Mouse (Mus musculus) embryonic fibroblast, embryonic 13.5 days (primary cell): ENCODE results near the gene Gm20388.

Source experiments
- CTCF ChIP-seq: IDR thresholded peaks from 2 replicates; pipeline ENCODE4 v1.5.1; 2011; ENCODE audit warnings: mild to moderate bottlenecking, control low read depth, low read length, moderate library complexity, borderline replicate concordance; ENCODE audit not compliant: insufficient read depth
- POLR2A ChIP-seq: IDR thresholded peaks from 2 replicates; pipeline ENCODE4 v1.6.1; 2011; ENCODE audit warnings: low read depth, mild to moderate bottlenecking, control low read depth, low read length, moderate library complexity

- TF ChIP-seq POLR2A (no peak; the same call in 1 of the 2 replicates), CTCF (no peak)
These were observed 1674.1 kb downstream of the Gm20388 start for GRCm38 (mm10) chr8:121584730-121585129.
